In genomic region chr17:42316612-42316982, GRCm38 (mm10) we compare ENCODE assay signal across 11 mouse cellular contexts. TPM values are rescaled to one million over a fixed set of nuclear protein-coding genes. Genes with fewer than 3 reads are reported as not detected.
DNase-seq lines count a peak whose midpoint lies in the region; ATAC-seq and TF ChIP-seq lines count a peak whose summit lies in the region.
"Had no signal": no experiment of that assay in that cellular context is flagged by ENCODE, and none has a peak within 500 bp of the region (broad histone marks: within the 10 kb centered on the region; RNA-seq: fewer than 3 reads in every experiment).

No protein-coding gene starts in this region.

- TF ChIP-seq CTCF in ES-Bruce4 (IDR thresholded peaks at IDR 0.05; ENCODE audit: low read depth, low read length), result no peak
- TF ChIP-seq CTCF in liver, postnatal 0 days (IDR thresholded peaks at IDR 0.05; ENCODE audit: low read depth), result no peak

- TF ChIP-seq EP300 in ES-Bruce4 (IDR thresholded peaks at IDR 0.05; ENCODE audit: insufficient read depth, low read depth, low read length), result no peak
- no peak for TF ChIP-seq EP300 in liver, postnatal 0 days (IDR thresholded peaks at IDR 0.05; ENCODE audit: low read depth)

- no peaks in the 10 kb centered on the region for H3K9me3 ChIP-seq in ES-Bruce4 (replicated peaks; ENCODE audit: control insufficient read depth, insufficient read depth, low read length, poor library complexity, severe bottlenecking)
- no peaks in the 10 kb centered on the region for H3K9me3 ChIP-seq in hindbrain, embryonic 15.5 days
- no peaks in the 10 kb centered on the region for H3K9me3 ChIP-seq in liver, postnatal 0 days (ENCODE audit: low read length)

- peak overlapping the region; percentile 36 for H3K9ac ChIP-seq in ES-Bruce4 (ENCODE audit: low read depth, poor library complexity, severe bottlenecking)
- H3K9ac ChIP-seq in hindbrain, embryonic 15.5 days, result peak overlapping the region; percentile 69
- no peak overlapping the region for H3K9ac ChIP-seq in liver, postnatal 0 days (replicated peaks)

- WGBS in hindbrain, embryonic 15.5 days, result 1% methylated on average over 22 of the region's 22 CpGs
- 2% methylated on average over 22 of the region's 22 CpGs for WGBS in liver, postnatal 0 days (ENCODE audit: insufficient replicate concordance)

- peaks cover 5% of the 10 kb centered on the region for H3K27me3 ChIP-seq in ES-Bruce4 (ENCODE audit: control insufficient read depth, insufficient read depth, low read length, poor library complexity, severe bottlenecking)
- H3K27me3 ChIP-seq in hindbrain, embryonic 15.5 days, result no peaks in the 10 kb centered on the region
- peaks cover 16% of the 10 kb centered on the region for H3K27me3 ChIP-seq in liver, postnatal 0 days (ENCODE audit: insufficient read depth, low read length)
- H3K27me3 ChIP-seq: CH12.LX had no signal

- TF ChIP-seq POLR2A in ES-Bruce4 (IDR thresholded peaks at IDR 0.05; ENCODE audit: insufficient read depth, low read length), result no peak

- H3K4me1 ChIP-seq in ES-Bruce4 (ENCODE audit: control insufficient read depth, insufficient read depth, low read length), result no peaks in the 10 kb centered on the region
- H3K4me1 ChIP-seq in hindbrain, embryonic 15.5 days (replicated peaks), result peaks cover 15% of the 10 kb centered on the region
- no peaks in the 10 kb centered on the region for H3K4me1 ChIP-seq in liver, postnatal 0 days (ENCODE audit: insufficient read depth)

- peak overlapping the region; percentile 58 for H3K4me3 ChIP-seq in ES-Bruce4 (ENCODE audit: low read depth, low read length)
- H3K4me3 ChIP-seq in hindbrain, embryonic 15.5 days, result peak overlapping the region; percentile 63
- H3K4me3 ChIP-seq in liver, postnatal 0 days (ENCODE audit: low read depth, low read length), result peak overlapping the region; percentile 20; the same call in 1 of the 2 replicates

- no peaks in the 10 kb centered on the region for H3K36me3 ChIP-seq in ES-Bruce4 (ENCODE audit: control insufficient read depth, insufficient read depth, low read length, poor library complexity, severe bottlenecking)
- no peaks in the 10 kb centered on the region for H3K36me3 ChIP-seq in hindbrain, embryonic 15.5 days
- H3K36me3 ChIP-seq in liver, postnatal 0 days (replicated peaks; ENCODE audit: insufficient read depth, low read length), result no peaks in the 10 kb centered on the region

- H3K4me2 ChIP-seq in hindbrain, embryonic 15.5 days, result peak overlapping the region; percentile 70
- peak overlapping the region; percentile 46 for H3K4me2 ChIP-seq in liver, postnatal 0 days (ENCODE audit: low read depth, low read length)

- peak; percentile 87 for ATAC-seq in hindbrain, embryonic 15.5 days (ENCODE audit: low FRiP score, low read depth)
- no peak for ATAC-seq in liver, postnatal 0 days

- no peak overlapping the region for H3K27ac ChIP-seq in ES-Bruce4 (ENCODE audit: insufficient read depth, low read length)
- H3K27ac ChIP-seq in hindbrain, embryonic 15.5 days (replicated peaks), result peak overlapping the region; percentile 76
- no peak overlapping the region for H3K27ac ChIP-seq in liver, postnatal 0 days (ENCODE audit: low read depth)

- intact Hi-C loops in gastrocnemius, postnatal 14 days (cut with DNase I; ENCODE audit: low total_unique reads), result no loop called here
- intact Hi-C loops in gastrocnemius, postnatal 36 days (cut with DNase I), result no loop called here

- DNase-seq in gastrocnemius, postnatal 14 days, result peak; percentile 5
- no peak for DNase-seq in gastrocnemius, postnatal 36 days
- DNase-seq in embryo, embryonic 10.5 days (ENCODE audit: low spot score), result peak; percentile 44
- peak; percentile 12 for DNase-seq in liver, postnatal 0 days
- DNase-seq in testis, postnatal 10 days (ENCODE audit: low spot score), result peak; percentile 44
- DNase-seq in lung, postnatal 10 days, result no peak

RNA-seq across cellular contexts. Expression of gene Ptchd4, which starts 0.8 kb away (rescaled TPM):
- under 1 TPM; 0.42 to 0.51 TPM for total RNA-seq in gastrocnemius, postnatal 14 days (2021)
- under 1 TPM; 0.10 TPM for total RNA-seq in gastrocnemius, postnatal 36 days (2021)
- not detected in 2 replicates for polyA plus RNA-seq in ES-Bruce4 (2011; ENCODE audit: insufficient read depth, insufficient read length, low read depth, missing spikeins)
- 14.4 and 15.1 TPM in 2 replicates for polyA plus RNA-seq in hindbrain, embryonic 15.5 days (2015; fragmentation: Nextera tagmentation; extraction: Ambion mirVana)
- polyA plus RNA-seq in liver, postnatal 0 days (2015; fragmentation: Nextera tagmentation; extraction: Ambion mirVana), result not detected in 2 replicates
- total RNA-seq: CH12.LX; hematopoietic stem cell, adult 5-6 weeks had no signal
- polyA plus RNA-seq: spleen, adult 2 months had no signal

Comparison
In these comparisons a context has a peak if more than half of its experiments do, and no peak if none do; other contexts are left out.
1. DNase-seq: peak in gastrocnemius, postnatal 14 days (single experiment), embryo, embryonic 10.5 days (single experiment), liver, postnatal 0 days (single experiment) and testis, postnatal 10 days (single experiment); none in gastrocnemius, postnatal 36 days (0 of 2) and lung, postnatal 10 days (single experiment).
2. RNA of gene Ptchd4, which starts 0.8 kb away (polyA plus RNA-seq): 14.4 to 15.1 TPM in hindbrain, embryonic 15.5 days; not detected in ES-Bruce4 and not detected in liver, postnatal 0 days; every median in the first group is over 10 times any median in the second.
3. Peak in every context shown above with its lines, with median percentiles within 50 percentile points of each other: H3K4me3 ChIP-seq.